Mouse (Mus musculus) hindbrain, embryonic 13.5 days (tissue): Measurements from ENCODE around the gene Slc7a5. TPM values are rescaled to one million over a fixed set of nuclear protein-coding genes. Genes with fewer than 3 reads are reported as not detected.

Source experiments
- ATAC-seq: fragments of 200-750 bp; cut with Nextera tagmentation; 2 replicates; pipeline ENCODE4 v1.8.0; 2017; ENCODE audit warnings: moderate TSS enrichment; ENCODE audit not compliant: low FRiP score
- H3K27ac ChIP-seq: fragments of 300-500 bp; sonication (generic); 2 replicates; pipeline ENCODE4 v1.5.1; 2015; ENCODE audit warnings: inconsistent platforms, mild to moderate bottlenecking, moderate library complexity
- H3K27me3 ChIP-seq: fragments of 300-500 bp; sonication (generic); 2 replicates; pipeline ENCODE4 v1.6.1; 2015; ENCODE audit warnings: mild to moderate bottlenecking, inconsistent platforms
- H3K36me3 ChIP-seq: fragments of 300-500 bp; sonication (generic); 2 replicates; pipeline ENCODE4 v1.6.1; 2015; ENCODE audit warnings: mild to moderate bottlenecking, inconsistent platforms
- H3K4me1 ChIP-seq: fragments of 300-500 bp; sonication (generic); replicated peaks from 2 replicates; pipeline ENCODE4 v1.6.1; 2015; ENCODE audit warnings: inconsistent platforms
- H3K4me2 ChIP-seq: fragments of 300-500 bp; sonication (generic); 2 replicates; pipeline ENCODE4 v1.6.1; 2015; ENCODE audit warnings: inconsistent platforms, mild to moderate bottlenecking, moderate library complexity
- H3K4me3 ChIP-seq: fragments of 300-500 bp; sonication (generic); 2 replicates; pipeline ENCODE4 v1.5.1; 2015; ENCODE audit warnings: mild to moderate bottlenecking, inconsistent platforms
- H3K9ac ChIP-seq: fragments of 300-500 bp; sonication (generic); 2 replicates; pipeline ENCODE4 v1.6.1; 2015; ENCODE audit warnings: mild to moderate bottlenecking, inconsistent platforms
- H3K9me3 ChIP-seq: fragments of 300-500 bp; sonication (generic); 2 replicates; pipeline ENCODE4 v1.6.1; 2016; ENCODE audit warnings: inconsistent platforms
- WGBS: fragments of 180-500 bp; shearing (Covaris S2); methylation state at CpG from one replicate; pipeline ENCODE4 v1.1.7; 2015; 5-methylcytosine and 5-hydroxymethylcytosine counted together
- polyA plus RNA-seq: library from polyadenylated mRNA; unstranded; fragments of >200 nt; fragmentation: Nextera tagmentation; extraction: Ambion mirVana; gene quantifications from 2 replicates; pipeline ENCODE4 v1.2.1, GENCODE M21; 2015

Slc7a5 gene
- polyA plus RNA-seq, 1 experiment from 2014 or later: 37.9 TPM

GRCm38 (mm10) chr8:121934506-121934905, 27.0 kb upstream of the Slc7a5 start:
- Histone ChIP-seq H3K4me3 (no peak overlapping the region), H3K27me3 (no peaks in the 10 kb centered on the region), H3K36me3 (no peaks in the 10 kb centered on the region), H3K4me1 (peaks cover 40% of the 10 kb centered on the region), H3K27ac (peak overlapping the region; percentile 90), H3K9me3 (no peaks in the 10 kb centered on the region), H3K4me2 (no peak overlapping the region), H3K9ac (no peak overlapping the region)
- ATAC-seq: 0 out of 2 replicates have a peak, but pooled peaks have one; percentile 9
- 34% methylated on average over 4 of the region's 4 CpGs for WGBS

DNA sequence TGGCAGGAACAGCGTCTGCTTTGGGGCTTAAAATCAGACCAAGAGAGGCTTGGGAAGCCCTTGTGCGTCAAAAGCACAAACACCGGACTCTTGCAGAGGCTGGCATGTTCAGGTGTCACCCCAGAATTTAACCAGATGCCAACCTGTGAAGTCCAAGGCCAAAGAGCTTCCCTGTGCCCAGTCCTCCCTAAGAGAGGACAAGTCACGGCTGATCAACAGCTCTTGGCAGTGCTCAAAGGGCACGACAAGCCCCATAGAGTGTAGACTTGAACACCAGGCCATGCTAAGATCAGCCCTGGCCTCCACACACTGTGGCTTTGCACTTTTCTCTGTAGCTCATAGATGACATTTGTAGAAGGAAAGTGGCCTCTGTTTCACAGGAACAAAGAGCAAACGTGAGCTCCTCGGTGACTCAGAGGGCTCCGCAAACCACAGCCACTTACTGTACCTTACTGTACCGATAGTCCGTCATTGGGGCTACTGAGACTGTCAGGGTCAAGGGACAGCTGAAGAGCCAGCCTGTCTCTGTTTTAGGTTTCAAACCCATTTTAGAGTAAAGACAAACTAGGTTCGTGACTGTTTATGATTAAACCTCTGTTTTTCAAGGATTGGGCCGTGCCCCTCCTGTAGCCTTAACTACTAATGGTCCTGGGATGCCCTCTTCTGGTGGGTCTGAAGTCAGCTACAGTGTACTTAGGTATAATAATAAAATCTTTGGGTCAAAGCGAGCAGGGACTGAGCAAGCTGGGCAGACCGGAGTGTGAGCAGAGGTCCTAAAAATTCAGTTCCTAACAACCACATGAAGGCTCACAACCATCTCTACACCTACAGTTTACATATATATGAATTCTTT, 25.4 kb upstream of the Slc7a5 start:
- ATAC-seq: no peak
- Histone ChIP-seq H3K27ac (no peak overlapping the region), H3K36me3 (no peaks in the 10 kb centered on the region), H3K9me3 (no peaks in the 10 kb centered on the region), H3K27me3 (no peaks in the 10 kb centered on the region), H3K4me3 (no peak overlapping the region), H3K4me2 (no peak overlapping the region), H3K9ac (peak overlapping the region; percentile 8; the same call in 1 of the 2 replicates), H3K4me1 (peaks cover 40% of the 10 kb centered on the region)
- 83% methylated on average over 14 of the region's 14 CpGs for WGBS

DNA sequence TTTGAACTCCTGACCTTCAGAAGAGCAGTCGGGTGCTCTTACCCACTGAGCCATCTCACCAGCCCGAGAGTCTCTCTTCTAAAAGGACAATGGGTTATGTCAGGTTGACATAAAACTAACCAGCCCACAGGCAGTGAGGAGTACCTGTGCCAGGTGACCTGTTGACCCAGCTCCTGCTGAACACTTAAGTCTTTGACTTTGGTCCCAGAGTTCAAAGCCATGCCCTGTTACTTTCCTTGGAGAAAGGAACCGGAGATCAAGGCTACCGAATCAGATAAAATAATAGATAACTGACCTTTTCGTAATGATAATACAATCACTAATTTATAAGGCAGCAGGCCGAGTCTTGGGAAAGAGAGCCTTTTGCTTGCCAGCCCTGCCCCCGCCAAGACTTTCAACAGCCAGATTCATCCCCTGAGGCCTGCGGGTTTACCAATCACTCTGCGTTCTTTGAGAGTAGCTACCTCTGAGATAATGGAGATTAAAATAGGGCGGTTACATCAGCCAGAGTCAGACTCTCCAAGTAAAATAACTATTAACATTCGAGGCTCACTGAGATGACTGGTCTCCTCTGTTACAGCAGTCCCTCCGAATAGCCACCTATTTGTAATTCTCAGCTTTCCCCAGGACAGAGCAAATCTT, 24.7 kb upstream of the Slc7a5 start:
- Histone ChIP-seq H3K4me3 (no peak overlapping the region), H3K27ac (no peak overlapping the region), H3K9me3 (no peaks in the 10 kb centered on the region), H3K4me2 (no peak overlapping the region), H3K4me1 (peaks cover 40% of the 10 kb centered on the region), H3K36me3 (no peaks in the 10 kb centered on the region), H3K9ac (peak overlapping the region; percentile 8; the same call in 1 of the 2 replicates), H3K27me3 (no peaks in the 10 kb centered on the region)
- 74% methylated on average over 12 of the region's 12 CpGs for WGBS
- no peak for ATAC-seq

GRCm38 (mm10) chr8:121931571-121931970, 24.1 kb upstream of the Slc7a5 start:
- Histone ChIP-seq H3K36me3 (no peaks in the 10 kb centered on the region), H3K27me3 (no peaks in the 10 kb centered on the region), H3K4me3 (no peak overlapping the region), H3K9me3 (no peaks in the 10 kb centered on the region), H3K4me1 (peaks cover 35% of the 10 kb centered on the region), H3K9ac (no peak overlapping the region), H3K4me2 (no peak overlapping the region), H3K27ac (no peak overlapping the region)
- no peak for ATAC-seq
- WGBS: 87% methylated on average over 7 of the region's 7 CpGs

- 94% methylated on average over 4 of the region's 4 CpGs for WGBS
- Histone ChIP-seq H3K27me3 (no peaks in the 10 kb centered on the region), H3K4me2 (no peak overlapping the region), H3K9me3 (no peaks in the 10 kb centered on the region), H3K4me1 (peaks cover 20% of the 10 kb centered on the region), H3K27ac (no peak overlapping the region), H3K9ac (no peak overlapping the region), H3K4me3 (no peak overlapping the region), H3K36me3 (no peaks in the 10 kb centered on the region)
- no peak for ATAC-seq
These were observed 22.6 kb upstream of the Slc7a5 start for GRCm38 (mm10) chr8:121930047-121930446.

GRCm38 (mm10) chr8:121927316-121927715, 19.8 kb upstream of the Slc7a5 start:
- H3K27me3 ChIP-seq: no peaks in the 10 kb centered on the region
- WGBS: 49% methylated on average over 8 of the region's 8 CpGs

DNA sequence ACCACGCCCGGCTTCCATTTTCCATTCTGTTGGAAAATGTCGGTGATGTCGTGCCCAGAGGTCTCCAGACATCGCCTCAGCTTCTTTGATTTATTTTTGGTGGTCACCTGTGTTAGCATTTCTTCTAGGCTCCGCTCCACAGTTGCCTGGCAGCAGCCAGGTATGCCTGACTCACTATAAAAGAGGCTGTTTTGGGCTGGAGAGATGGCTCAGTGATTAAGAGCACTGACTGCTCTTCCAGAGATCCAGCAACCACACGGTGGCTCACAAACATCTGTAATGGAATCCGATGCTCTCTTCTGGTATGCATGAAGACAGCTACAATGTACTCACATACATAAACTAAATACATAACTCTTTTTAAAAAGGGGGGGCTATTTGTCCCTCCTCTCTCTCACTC, 18.8 kb upstream of the Slc7a5 start:
- Histone ChIP-seq H3K9ac (no peak overlapping the region), H3K4me1 (peaks cover 4% of the 10 kb centered on the region; the same call in 1 of the 2 replicates), H3K27ac (no peak overlapping the region), H3K36me3 (no peaks in the 10 kb centered on the region), H3K4me3 (no peak overlapping the region), H3K9me3 (no peaks in the 10 kb centered on the region), H3K4me2 (no peak overlapping the region), H3K27me3 (no peaks in the 10 kb centered on the region)
- 75% methylated on average over 8 of the region's 8 CpGs for WGBS
- no peak for ATAC-seq

More at GRCm38 (mm10) chr8:121927316-121927715, 19.8 kb upstream of the Slc7a5 start:
- H3K9ac ChIP-seq: no peak overlapping the region
- no peak overlapping the region for H3K4me2 ChIP-seq
- no peak for ATAC-seq
- no peak overlapping the region for H3K4me3 ChIP-seq
- H3K36me3 ChIP-seq: no peaks in the 10 kb centered on the region
- H3K27ac ChIP-seq: no peak overlapping the region
- H3K9me3 ChIP-seq: no peaks in the 10 kb centered on the region
- peaks cover 4% of the 10 kb centered on the region; the same call in 1 of the 2 replicates for H3K4me1 ChIP-seq

DNA sequence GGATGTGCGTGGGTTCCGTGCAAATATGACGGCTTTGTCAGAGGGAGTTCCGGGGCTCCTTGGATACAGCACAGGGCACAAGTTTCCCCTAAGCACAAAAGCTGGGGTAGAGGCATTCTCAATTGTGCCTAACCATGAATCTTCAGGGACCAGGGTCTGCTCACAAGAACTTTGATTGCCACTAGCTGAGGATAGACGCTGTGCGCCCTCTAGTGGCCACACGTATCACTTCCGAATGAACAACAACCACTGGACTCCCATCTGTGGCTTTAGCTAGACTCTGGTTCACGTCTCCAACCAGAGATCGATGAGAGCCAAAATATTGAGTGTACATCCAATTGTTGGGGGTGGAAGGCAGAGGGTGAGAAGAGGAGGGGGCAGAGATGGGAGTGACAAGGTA, 18.1 kb upstream of the Slc7a5 start:
- no peak for ATAC-seq
- H3K36me3 ChIP-seq: no peaks in the 10 kb centered on the region
- no peaks in the 10 kb centered on the region for H3K27me3 ChIP-seq
- H3K4me1 ChIP-seq: peaks cover 5% of the 10 kb centered on the region; the same call in 1 of the 2 replicates
- WGBS: 28% methylated on average over 10 of the region's 10 CpGs
- H3K4me2 ChIP-seq: no peak overlapping the region
- no peak overlapping the region for H3K27ac ChIP-seq
- H3K9me3 ChIP-seq: no peaks in the 10 kb centered on the region
- H3K4me3 ChIP-seq: no peak overlapping the region
- no peak overlapping the region for H3K9ac ChIP-seq

DNA sequence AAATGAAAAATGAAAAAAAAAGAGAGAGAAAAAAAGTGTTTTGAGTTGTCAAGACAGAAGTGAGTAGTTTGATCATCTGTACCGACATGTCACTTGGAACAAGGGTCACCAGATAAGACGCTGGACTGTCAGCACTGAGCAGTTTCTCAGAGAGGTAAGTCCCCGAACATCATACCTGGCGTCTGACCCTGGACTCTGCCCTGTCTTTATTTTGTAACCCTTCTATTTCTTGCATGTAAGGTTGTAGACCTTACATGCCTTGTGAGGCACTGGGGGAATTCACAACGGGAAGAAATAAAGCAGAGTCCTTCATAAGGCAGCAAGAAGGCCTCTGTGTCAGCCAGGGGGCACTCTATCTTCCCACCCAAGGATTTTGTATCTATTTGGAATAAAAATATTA, 17.2 kb upstream of the Slc7a5 start:
- no peak overlapping the region for H3K27ac ChIP-seq
- H3K27me3 ChIP-seq: no peaks in the 10 kb centered on the region
- no peak overlapping the region for H3K9ac ChIP-seq
- no peaks in the 10 kb centered on the region for H3K36me3 ChIP-seq
- H3K4me2 ChIP-seq: no peak overlapping the region
- H3K4me1 ChIP-seq: peaks cover 7% of the 10 kb centered on the region
- no peaks in the 10 kb centered on the region for H3K9me3 ChIP-seq
- H3K4me3 ChIP-seq: no peak overlapping the region
- WGBS: 94% methylated on average over 5 of the region's 5 CpGs
- no peak for ATAC-seq

DNA sequence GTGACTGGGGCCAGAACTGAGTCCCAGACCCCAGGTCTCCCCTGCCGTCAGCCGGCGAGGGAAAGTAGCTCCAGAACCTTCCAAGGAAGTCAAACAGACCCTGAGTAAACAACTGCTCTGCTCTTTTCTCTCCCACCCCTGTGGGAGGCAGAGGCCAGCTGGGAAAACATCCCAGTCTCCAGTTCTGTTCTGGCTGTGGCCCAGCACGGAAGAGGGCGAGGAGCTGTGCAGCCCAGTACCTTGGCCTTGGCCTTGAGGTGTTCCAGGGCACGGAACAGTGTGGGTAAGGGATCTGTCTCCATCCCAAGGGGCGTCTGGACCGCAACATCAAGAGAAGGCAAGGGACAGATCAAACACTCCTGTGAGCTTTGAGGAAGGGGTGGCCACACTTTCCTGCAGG, 14.6 kb upstream of the Slc7a5 start:
- Histone ChIP-seq H3K4me3 (no peak overlapping the region), H3K36me3 (no peaks in the 10 kb centered on the region), H3K4me2 (no peak overlapping the region), H3K27me3 (no peaks in the 10 kb centered on the region), H3K9me3 (no peaks in the 10 kb centered on the region), H3K27ac (peak overlapping the region; percentile 46; the same call in 1 of the 2 replicates), H3K4me1 (peaks cover 10% of the 10 kb centered on the region), H3K9ac (no peak overlapping the region)
- ATAC-seq: no peak
- WGBS: 74% methylated on average over 8 of the region's 8 CpGs

DNA sequence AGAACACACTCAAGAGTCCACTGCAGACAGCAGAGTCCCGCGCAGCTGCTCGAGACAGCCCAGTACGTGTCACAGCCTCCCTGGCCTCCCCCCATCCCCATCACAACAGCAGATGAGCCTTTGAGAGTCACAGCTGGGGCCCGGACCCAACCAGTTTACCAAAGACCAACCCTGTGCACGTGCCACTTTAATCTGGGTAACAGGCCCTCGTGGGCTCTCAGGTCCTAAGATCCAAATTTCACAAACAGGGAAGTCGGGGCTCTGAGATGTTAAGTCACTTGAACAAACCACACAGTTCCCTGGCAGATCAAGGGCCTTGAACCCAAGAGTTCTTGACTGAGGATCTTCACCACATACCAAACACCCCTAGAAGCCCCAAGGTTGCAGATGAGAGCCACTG, 14.1 kb upstream of the Slc7a5 start:
- H3K27ac ChIP-seq: peak overlapping the region; percentile 46
- H3K4me1 ChIP-seq: peaks cover 10% of the 10 kb centered on the region
- H3K4me3 ChIP-seq: no peak overlapping the region
- WGBS: 69% methylated on average over 8 of the region's 8 CpGs
- H3K9me3 ChIP-seq: no peaks in the 10 kb centered on the region
- no peaks in the 10 kb centered on the region for H3K27me3 ChIP-seq
- H3K4me2 ChIP-seq: no peak overlapping the region
- no peaks in the 10 kb centered on the region for H3K36me3 ChIP-seq
- H3K9ac ChIP-seq: no peak overlapping the region
- no peak for ATAC-seq

DNA sequence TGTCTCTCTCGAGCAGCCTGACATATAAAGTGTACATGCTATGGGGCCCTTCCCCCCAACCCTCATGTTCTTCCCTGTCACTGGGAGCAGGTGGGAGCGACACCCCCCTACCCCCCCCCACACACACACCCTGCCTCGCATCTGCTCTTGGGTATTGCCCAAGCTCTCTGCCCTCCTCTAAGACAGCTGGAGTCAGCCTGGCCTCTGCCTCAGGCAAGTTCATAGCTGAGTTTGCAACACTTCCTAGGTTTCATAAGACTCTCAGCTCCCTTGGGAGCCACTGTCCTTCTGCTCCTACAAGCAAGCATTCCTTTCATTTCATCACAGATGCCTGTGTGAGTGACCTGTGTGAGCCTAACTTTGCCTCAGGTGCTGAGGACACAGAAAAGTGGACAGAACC, 12.2 kb upstream of the Slc7a5 start:
- Histone ChIP-seq H3K9me3 (no peaks in the 10 kb centered on the region), H3K36me3 (no peaks in the 10 kb centered on the region), H3K27ac (no peak overlapping the region), H3K27me3 (0 out of 2 replicates have a peak, but pooled peaks cover 4% of the 10 kb centered on the region), H3K4me3 (no peak overlapping the region), H3K4me2 (no peak overlapping the region), H3K4me1 (peaks cover 10% of the 10 kb centered on the region), H3K9ac (no peak overlapping the region)
- WGBS: 40% methylated on average over 3 of the region's 3 CpGs
- 0 out of 2 replicates have a peak, but pooled peaks have one; percentile 24 for ATAC-seq
